Mouse (Mus musculus): ENCODE results near the gene Crybg3. TPM values are rescaled to one million over a fixed set of nuclear protein-coding genes. Genes with fewer than 3 reads are reported as not detected.
A peak's percentile ranks its signal among the peaks of the same experiment; 100 is the strongest.
"Not testable (repeated sequence)": the region's sequence is repeated elsewhere in the genome, so short reads cannot be mapped to it uniquely, and the experiment has no call there.

Gene Crybg3
- polyA plus RNA-seq, 1 experiment from 2014 or later: 4.2 TPM

GRCm38 (mm10) chr16:59474788-59475187 is 126.0 kb downstream of the Crybg3 start:
- WGBS: 38% methylated on average over 1 of the region's 1 CpGs
- H3K4me3 ChIP-seq (replicated peaks; ENCODE audit: low read depth, low read length): no peak overlapping the region
- H3K4me1 ChIP-seq (replicated peaks; ENCODE audit: insufficient read depth, low read length): peaks cover 6% of the 10 kb centered on the region
- ATAC-seq (replicated peaks; ENCODE audit: low FRiP score, low read depth) (no peak; the same call in 1 of the 2 replicates), DNase-seq (ENCODE audit: low spot score) (peak; percentile 81)
- H3K27ac ChIP-seq: no peak overlapping the region
- no peak overlapping the region for H3K4me2 ChIP-seq (ENCODE audit: low read length)
- peak; percentile 92 for TF ChIP-seq CTCF (IDR thresholded peaks at IDR 0.05; ENCODE audit: low read depth)
- H3K9me3 ChIP-seq (replicated peaks; ENCODE audit: low read length): no peaks in the 10 kb centered on the region
- peaks cover 10% of the 10 kb centered on the region for H3K36me3 ChIP-seq (ENCODE audit: insufficient read depth, low read length)
- H3K9ac ChIP-seq (ENCODE audit: low read depth, low read length): no peak overlapping the region
- no peaks in the 10 kb centered on the region for H3K27me3 ChIP-seq (ENCODE audit: insufficient read depth, low read length)

GRCm38 (mm10) chr16:59472546-59472945 is 128.2 kb downstream of the Crybg3 start:
- peak overlapping the region; percentile 63 for H3K4me3 ChIP-seq (replicated peaks; ENCODE audit: low read depth, low read length)
- no peaks in the 10 kb centered on the region for H3K9me3 ChIP-seq (replicated peaks; ENCODE audit: low read length)
- peaks cover 5% of the 10 kb centered on the region for H3K36me3 ChIP-seq (ENCODE audit: insufficient read depth, low read length)
- DNase-seq (ENCODE audit: low spot score): no peak
- no peak for ATAC-seq (replicated peaks; ENCODE audit: low FRiP score, low read depth)
- H3K27ac ChIP-seq: no peak overlapping the region; the same call in 1 of the 2 replicates
- H3K9ac ChIP-seq (ENCODE audit: low read depth, low read length): 0 out of 2 replicates have a peak overlapping the region, but pooled peaks have one; percentile 64
- 44% methylated on average over 6 of the region's 6 CpGs for WGBS
- H3K4me1 ChIP-seq (replicated peaks; ENCODE audit: insufficient read depth, low read length): peaks cover 6% of the 10 kb centered on the region
- H3K27me3 ChIP-seq (ENCODE audit: insufficient read depth, low read length): no peaks in the 10 kb centered on the region
- H3K4me2 ChIP-seq (ENCODE audit: low read length): peak overlapping the region; percentile 58
- TF ChIP-seq CTCF (IDR thresholded peaks at IDR 0.05; ENCODE audit: low read depth): no peak

- Histone ChIP-seq H3K9me3 (replicated peaks; ENCODE audit: low read length) (no peaks in the 10 kb centered on the region), H3K9ac (ENCODE audit: low read depth, low read length) (peak within 1 kb of the TSS; percentile 64), H3K4me3 (replicated peaks; ENCODE audit: low read depth, low read length) (peak within 1 kb of the TSS; percentile 63), H3K36me3 (ENCODE audit: insufficient read depth, low read length) (peaks cover 5% of the 10 kb centered on the region), H3K4me1 (replicated peaks; ENCODE audit: insufficient read depth, low read length) (peaks cover 6% of the 10 kb centered on the region), H3K4me2 (ENCODE audit: low read length) (peak within 1 kb of the TSS; percentile 58), H3K27me3 (ENCODE audit: insufficient read depth, low read length) (no peaks in the 10 kb centered on the region), H3K27ac (peak within 1 kb of the TSS; percentile 63; the same call in 1 of the 2 replicates)
- no peak; the same call in 1 of the 2 replicates for TF ChIP-seq CTCF (IDR thresholded peaks at IDR 0.05; ENCODE audit: low read depth)
- DNase-seq (ENCODE audit: low spot score): peak; percentile 86
- 1% methylated on average over 52 of the region's 56 CpGs for WGBS
- peak; percentile 95 for ATAC-seq (replicated peaks; ENCODE audit: low FRiP score, low read depth)
Observed at GRCm38 (mm10) chr16:59471637-59472278, 129.0 kb downstream of the Crybg3 start, which contains the start of gene Riox2. Gene Riox2 (plus strand): TSS chr16:59471775.

- ATAC-seq (replicated peaks; ENCODE audit: low FRiP score, low read depth): no peak
- Histone ChIP-seq H3K27me3 (ENCODE audit: insufficient read depth, low read length) (no peaks in the 10 kb centered on the region), H3K27ac (no peak overlapping the region), H3K36me3 (ENCODE audit: insufficient read depth, low read length) (no peaks in the 10 kb centered on the region), H3K4me1 (replicated peaks; ENCODE audit: insufficient read depth, low read length) (peaks cover 6% of the 10 kb centered on the region), H3K9me3 (replicated peaks; ENCODE audit: low read length) (0 out of 2 replicates have a peak, but pooled peaks cover 2% of the 10 kb centered on the region), H3K4me3 (replicated peaks; ENCODE audit: low read depth, low read length) (no peak overlapping the region), H3K9ac (ENCODE audit: low read depth, low read length) (no peak overlapping the region), H3K4me2 (ENCODE audit: low read length) (no peak overlapping the region)
- TF ChIP-seq CTCF (IDR thresholded peaks at IDR 0.05; ENCODE audit: low read depth): no peak
- no peak for DNase-seq (ENCODE audit: low spot score)
- 78% methylated on average over 1 of the region's 1 CpGs for WGBS
Observed at GRCm38 (mm10) chr16:59469846-59470245, 130.9 kb downstream of the Crybg3 start.

GRCm38 (mm10) chr16:59463973-59464372 is 136.8 kb downstream of the Crybg3 start:
- H3K4me3 ChIP-seq (replicated peaks; ENCODE audit: low read depth, low read length): no peak overlapping the region
- no peaks in the 10 kb centered on the region for H3K4me1 ChIP-seq (replicated peaks; ENCODE audit: insufficient read depth, low read length)
- 77% methylated on average over 6 of the region's 6 CpGs for WGBS
- H3K36me3 ChIP-seq (ENCODE audit: insufficient read depth, low read length): no peaks in the 10 kb centered on the region
- ATAC-seq (replicated peaks; ENCODE audit: low FRiP score, low read depth): no peak
- H3K27me3 ChIP-seq (ENCODE audit: insufficient read depth, low read length): no peaks in the 10 kb centered on the region
- DNase-seq (ENCODE audit: low spot score): no peak
- no peak overlapping the region for H3K27ac ChIP-seq
- 0 out of 2 replicates have a peak, but pooled peaks cover 3% of the 10 kb centered on the region for H3K9me3 ChIP-seq (replicated peaks; ENCODE audit: low read length)
- no peak for TF ChIP-seq CTCF (IDR thresholded peaks at IDR 0.05; ENCODE audit: low read depth)
- no peak overlapping the region for H3K4me2 ChIP-seq (ENCODE audit: low read length)
- no peak overlapping the region for H3K9ac ChIP-seq (ENCODE audit: low read depth, low read length)

- Histone ChIP-seq H3K27ac (no peak overlapping the region), H3K4me3 (replicated peaks; ENCODE audit: low read depth, low read length) (no peak overlapping the region), H3K9ac (ENCODE audit: low read depth, low read length) (no peak overlapping the region), H3K4me1 (replicated peaks; ENCODE audit: insufficient read depth, low read length) (no peaks in the 10 kb centered on the region), H3K36me3 (ENCODE audit: insufficient read depth, low read length) (no peaks in the 10 kb centered on the region), H3K27me3 (ENCODE audit: insufficient read depth, low read length) (no peaks in the 10 kb centered on the region), H3K4me2 (ENCODE audit: low read length) (no peak overlapping the region), H3K9me3 (replicated peaks; ENCODE audit: low read length) (0 out of 2 replicates have a peak, but pooled peaks cover 3% of the 10 kb centered on the region)
- WGBS: 42% methylated on average over 4 of the region's 4 CpGs
- DNase-seq (ENCODE audit: low spot score): no peak
- TF ChIP-seq CTCF (IDR thresholded peaks at IDR 0.05; ENCODE audit: low read depth): no peak
- ATAC-seq (replicated peaks; ENCODE audit: low FRiP score, low read depth): no peak
Observed at GRCm38 (mm10) chr16:59463567-59463966, 137.2 kb downstream of the Crybg3 start.

- not testable (repeated sequence) for H3K9me3 ChIP-seq (replicated peaks; ENCODE audit: low read length); H3K36me3 ChIP-seq (ENCODE audit: insufficient read depth, low read length); H3K4me2 ChIP-seq (ENCODE audit: low read length); ATAC-seq (replicated peaks; ENCODE audit: low FRiP score, low read depth); H3K4me3 ChIP-seq (replicated peaks; ENCODE audit: low read depth, low read length); H3K27ac ChIP-seq; H3K4me1 ChIP-seq (replicated peaks; ENCODE audit: insufficient read depth, low read length); H3K9ac ChIP-seq (ENCODE audit: low read depth, low read length); H3K27me3 ChIP-seq (ENCODE audit: insufficient read depth, low read length); DNase-seq (ENCODE audit: low spot score)
- 72% methylated on average over 4 of the region's 5 CpGs for WGBS
Observed at GRCm38 (mm10) chr16:59459259-59459861, 141.4 kb downstream of the Crybg3 start.

Measured in kidney, postnatal 0 days (tissue).